20 mouse cellular contexts compared by ENCODE assay signal in the genomic region with DNA sequence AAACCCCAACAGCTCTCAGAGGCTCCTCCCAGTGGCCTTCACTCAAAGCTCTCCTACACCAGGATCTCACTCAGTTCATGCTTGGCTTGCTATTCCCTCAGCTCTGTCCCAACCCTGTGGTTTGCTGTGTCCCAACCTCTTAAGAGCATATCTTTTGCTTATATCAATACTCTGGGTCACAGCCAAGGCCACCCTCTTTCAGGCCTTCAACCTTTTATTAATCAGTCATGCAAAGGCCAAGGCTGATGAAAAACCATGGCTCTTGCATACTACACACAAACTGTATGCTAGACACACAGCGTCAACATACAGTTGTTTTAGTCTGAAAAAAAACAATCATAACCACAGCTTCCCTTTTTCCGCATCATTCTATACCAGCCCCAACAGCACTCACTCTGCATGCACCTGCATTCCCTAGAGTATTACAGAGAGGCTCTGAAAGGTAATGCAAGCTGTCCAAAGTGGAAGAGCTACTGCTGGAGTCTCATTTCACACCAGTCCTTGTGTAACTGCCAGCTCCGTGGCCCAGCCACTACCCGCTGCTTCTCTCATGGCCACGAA. TPM values are rescaled to one million over a fixed set of nuclear protein-coding genes. Genes with fewer than 3 reads are reported as not detected.
DNase-seq lines count a peak whose midpoint lies in the region; ATAC-seq and TF ChIP-seq lines count a peak whose summit lies in the region.
"Had no signal": no experiment of that assay in that cellular context is flagged by ENCODE, and none has a peak within 500 bp of the region (broad histone marks: within the 10 kb centered on the region; RNA-seq: fewer than 3 reads in every experiment).

No protein-coding gene starts in this region.

- no peak for TF ChIP-seq POLR2A in heart, adult 2 months (IDR thresholded peaks at IDR 0.05; ENCODE audit: insufficient read depth, low read depth, low read length)

- intact Hi-C loops in heart, adult 2 months (cut with DNase I): no loop called here

- no peaks in the 10 kb centered on the region for H3K9me3 ChIP-seq in embryonic facial prominence, embryonic 14.5 days (ENCODE audit: control insufficient read depth, low read length)
- H3K9me3 ChIP-seq in embryonic facial prominence, embryonic 10.5 days: no peaks in the 10 kb centered on the region
- no peaks in the 10 kb centered on the region for H3K9me3 ChIP-seq in heart, embryonic 11.5 days (replicated peaks; ENCODE audit: control insufficient read depth, low read length)
- H3K9me3 ChIP-seq: heart, embryonic 15.5 days; hindbrain, embryonic 15.5 days; kidney, embryonic 15.5 days; limb, embryonic 15.5 days; midbrain, embryonic 15.5 days had no signal

- DNase-seq in embryonic facial prominence, embryonic 14.5 days (ENCODE audit: low spot score): peak; percentile 12
- no peak for DNase-seq in embryonic facial prominence, embryonic 10.5 days (ENCODE audit: low spot score)
- DNase-seq in spleen, postnatal 36 days (ENCODE audit: low spot score in 2 of 2): peak; percentile 64 to 70
- no peak for DNase-seq in spleen, postnatal 10 days (ENCODE audit: low spot score in 2 of 2)
- no peak for DNase-seq in layer of hippocampus, adult 8-10 months (ENCODE audit: low spot score in 2 of 2)
- DNase-seq in heart, adult 2 months: no peak
- DNase-seq: cerebellum, adult 8-10 months; embryo, embryonic 11 days; gastrocnemius, postnatal 25 days; retina, postnatal 1 day; thymus, postnatal 14 days had no signal

- ATAC-seq in embryonic facial prominence, embryonic 14.5 days (ENCODE audit: low read depth): peak; percentile 61; the same call in 1 of the 2 replicates
- peak; percentile 77 for ATAC-seq in common myeloid progenitor, adult 5-6 weeks (replicated peaks; ENCODE audit: low read depth, poor library complexity, severe bottlenecking)
- no peak for ATAC-seq in heart, embryonic 11.5 days (replicated peaks; ENCODE audit: insufficient number of reproducible peaks, low FRiP score, low TSS enrichment)
- ATAC-seq: midbrain, embryonic 15.5 days had no signal

- H3K27me3 ChIP-seq in embryonic facial prominence, embryonic 14.5 days (replicated peaks; ENCODE audit: control insufficient read depth, insufficient read depth, low read length): no peaks in the 10 kb centered on the region
- no peaks in the 10 kb centered on the region for H3K27me3 ChIP-seq in embryonic facial prominence, embryonic 10.5 days (replicated peaks; ENCODE audit: low read depth, poor library complexity, severe bottlenecking)
- H3K27me3 ChIP-seq in heart, embryonic 11.5 days (ENCODE audit: control insufficient read depth, insufficient read depth, low read length): no peaks in the 10 kb centered on the region
- no peaks in the 10 kb centered on the region for H3K27me3 ChIP-seq in heart, adult 2 months (ENCODE audit: control insufficient read depth, insufficient read depth, low read length)
- H3K27me3 ChIP-seq: heart, embryonic 15.5 days; hindbrain, embryonic 15.5 days; kidney, embryonic 15.5 days; limb, embryonic 15.5 days; midbrain, embryonic 15.5 days had no signal

- H3K79me2 ChIP-seq in heart, adult 2 months (replicated peaks; ENCODE audit: control insufficient read depth, insufficient read depth, low read length): no peaks in the 10 kb centered on the region

- no peak overlapping the region for H3K9ac ChIP-seq in embryonic facial prominence, embryonic 14.5 days (ENCODE audit: low read depth, low read length)
- no peak overlapping the region for H3K9ac ChIP-seq in heart, embryonic 11.5 days (ENCODE audit: low read depth, low read length)
- H3K9ac ChIP-seq in heart, adult 2 months (ENCODE audit: low read depth, low read length): no peak overlapping the region
- H3K9ac ChIP-seq: heart, embryonic 15.5 days; hindbrain, embryonic 15.5 days; kidney, embryonic 15.5 days; limb, embryonic 15.5 days; midbrain, embryonic 15.5 days had no signal

- no peak overlapping the region for H3K4me3 ChIP-seq in embryonic facial prominence, embryonic 14.5 days (ENCODE audit: low read depth, low read length)
- no peak overlapping the region for H3K4me3 ChIP-seq in embryonic facial prominence, embryonic 10.5 days
- H3K4me3 ChIP-seq in heart, embryonic 11.5 days (ENCODE audit: low read depth, low read length): no peak overlapping the region
- H3K4me3 ChIP-seq in heart, adult 2 months: no peak overlapping the region
- H3K4me3 ChIP-seq: erythroblast, embryonic 14.5 days; heart, embryonic 15.5 days; hindbrain, embryonic 15.5 days; kidney, embryonic 15.5 days; layer of hippocampus, adult 2 months; limb, embryonic 15.5 days; midbrain, embryonic 15.5 days had no signal

- H3K4me1 ChIP-seq in embryonic facial prominence, embryonic 14.5 days (ENCODE audit: control insufficient read depth, insufficient read depth, low read length): peaks cover 7% of the 10 kb centered on the region
- peaks cover 12% of the 10 kb centered on the region for H3K4me1 ChIP-seq in embryonic facial prominence, embryonic 10.5 days
- peaks cover 5% of the 10 kb centered on the region for H3K4me1 ChIP-seq in heart, embryonic 11.5 days (ENCODE audit: control insufficient read depth, insufficient read depth, low read length)
- H3K4me1 ChIP-seq in heart, adult 2 months (ENCODE audit: control insufficient read depth, insufficient read depth, low read length): no peaks in the 10 kb centered on the region

- H3K4me2 ChIP-seq in embryonic facial prominence, embryonic 14.5 days (ENCODE audit: low read depth, low read length): no peak overlapping the region
- no peak overlapping the region for H3K4me2 ChIP-seq in heart, embryonic 11.5 days
- H3K4me2 ChIP-seq: heart, embryonic 15.5 days; hindbrain, embryonic 15.5 days; kidney, embryonic 15.5 days; limb, embryonic 15.5 days; midbrain, embryonic 15.5 days had no signal

- no peak overlapping the region for H3K27ac ChIP-seq in embryonic facial prominence, embryonic 14.5 days (replicated peaks; ENCODE audit: low read depth, low read length)
- H3K27ac ChIP-seq in embryonic facial prominence, embryonic 10.5 days (replicated peaks): no peak overlapping the region
- H3K27ac ChIP-seq in heart, embryonic 11.5 days (ENCODE audit: low read depth, low read length): no peak overlapping the region
- H3K27ac ChIP-seq in heart, adult 2 months: no peak overlapping the region
- H3K27ac ChIP-seq: heart, embryonic 15.5 days; hindbrain, embryonic 15.5 days; kidney, embryonic 15.5 days; layer of hippocampus, adult 2 months; limb, embryonic 15.5 days; midbrain, embryonic 15.5 days had no signal

- no peak for TF ChIP-seq CTCF in heart, adult 2 months (IDR thresholded peaks at IDR 0.05)

- WGBS in embryonic facial prominence, embryonic 14.5 days: 79% methylated on average over 5 of the region's 5 CpGs
- 90% methylated on average over 5 of the region's 5 CpGs for WGBS in embryonic facial prominence, embryonic 10.5 days
- 80% methylated on average over 5 of the region's 5 CpGs for WGBS in heart, embryonic 11.5 days (ENCODE audit: insufficient replicate concordance)
- WGBS in heart, adult 2 months: 89% methylated on average over 5 of the region's 5 CpGs

- no peaks in the 10 kb centered on the region for H3K36me3 ChIP-seq in embryonic facial prominence, embryonic 14.5 days (ENCODE audit: control insufficient read depth, insufficient read depth, low read length)
- no peaks in the 10 kb centered on the region for H3K36me3 ChIP-seq in embryonic facial prominence, embryonic 10.5 days (replicated peaks)
- no peaks in the 10 kb centered on the region for H3K36me3 ChIP-seq in heart, embryonic 11.5 days (ENCODE audit: control insufficient read depth, insufficient read depth, low read length)
- H3K36me3 ChIP-seq in heart, adult 2 months (ENCODE audit: control insufficient read depth, insufficient read depth, low read length): no peaks in the 10 kb centered on the region
- H3K36me3 ChIP-seq: heart, embryonic 15.5 days; hindbrain, embryonic 15.5 days; kidney, embryonic 15.5 days; limb, embryonic 15.5 days; midbrain, embryonic 15.5 days had no signal

- TF ChIP-seq EP300 in heart, adult 2 months (IDR thresholded peaks at IDR 0.05; ENCODE audit: insufficient read depth, low read depth, low read length): no peak

RNA-seq across cellular contexts. Expression of a gene that starts 27.7 kb away (rescaled TPM):
- polyA plus RNA-seq in embryonic facial prominence, embryonic 14.5 days (2014; fragmentation: Nextera tagmentation; extraction: Ambion mirVana): 35.5 and 38.1 TPM in 2 replicates
- 49.2 and 50.4 TPM in 2 replicates for polyA plus RNA-seq in embryonic facial prominence, embryonic 10.5 days (2016; fragmentation: Nextera tagmentation; extraction: Ambion mirVana)
- total RNA-seq in common myeloid progenitor, adult 5-6 weeks (2017): 77.1 and 78.9 TPM in 2 replicates
- polyA plus RNA-seq in heart, embryonic 11.5 days (2014; fragmentation: Nextera tagmentation; extraction: Ambion mirVana): 29.2 and 32.4 TPM in 2 replicates
- total RNA-seq in layer of hippocampus, adult 8-10 months (2022): 100 to 1,000 TPM; 154 to 203 (median 181) TPM
- 10 to 100 TPM; 17.4 to 20.0 TPM for total RNA-seq in heart, adult 2 months (2021)
- 1.5 and 3.5 TPM in 2 replicates for polyA plus RNA-seq in heart, adult 2 months (2012; rRNA removed)

RNA-seq across cellular contexts. Expression of a gene that starts 44.7 kb away (rescaled TPM):
- 0.18 and 0.28 TPM in 2 replicates for polyA plus RNA-seq in embryonic facial prominence, embryonic 14.5 days (2014; fragmentation: Nextera tagmentation; extraction: Ambion mirVana)
- 7.3 and 11.9 TPM in 2 replicates for polyA plus RNA-seq in embryonic facial prominence, embryonic 10.5 days (2016; fragmentation: Nextera tagmentation; extraction: Ambion mirVana)
- total RNA-seq in common myeloid progenitor, adult 5-6 weeks (2017): not detected in 2 replicates
- polyA plus RNA-seq in heart, embryonic 11.5 days (2014; fragmentation: Nextera tagmentation; extraction: Ambion mirVana): 6.1 and 6.5 TPM in 2 replicates
- total RNA-seq in layer of hippocampus, adult 8-10 months (2022): 1 to 10 TPM; 2.8 to 6.0 (median 4.7) TPM
- under 1 TPM; 0.48 to 0.81 TPM for total RNA-seq in heart, adult 2 months (2021)
- 0.61 and 0.64 TPM in 2 replicates for polyA plus RNA-seq in heart, adult 2 months (2012; rRNA removed)
- total RNA-seq: gastrocnemius, postnatal 25 days had no signal
- polyA plus RNA-seq: erythroblast, embryonic 14.5 days had no signal

Comparison
In these comparisons a context has a peak if more than half of its experiments do, and no peak if none do; other contexts are left out.
1. DNase-seq: peak in embryonic facial prominence, embryonic 14.5 days (single experiment) and spleen, postnatal 36 days (2 of 2); none in embryonic facial prominence, embryonic 10.5 days (single experiment), spleen, postnatal 10 days (0 of 2), layer of hippocampus, adult 8-10 months (0 of 2) and heart, adult 2 months (0 of 2).